Mouse (Mus musculus): ENCODE measurements at regions not wholly inside any gene's neighbourhood (a gene's known extent, or its start where the extent isn't known, plus 50 kb on each side); places are given as distances from the start of the nearest gene placed in this dataset.

GRCm38 (mm10) chr10:111609889-111610288 is 103.8 kb downstream of the Phlda1 start:
- TF ChIP-seq POLR2A (IDR thresholded peaks at IDR 0.05; ENCODE audit: borderline replicate concordance, low read depth, low read length) (no peak), CTCF (IDR thresholded peaks at IDR 0.05; ENCODE audit: low read depth, low read length) (no peak)

Data from bone marrow macrophage, adult 2 months (primary cell).